Mouse (Mus musculus): ENCODE results near the gene Hs2st1.

GRCm38 (mm10) chr3:144604205-144604604, 34.2 kb upstream of the Hs2st1 start:
- TF ChIP-seq POLR2AphosphoS2 (IDR thresholded peaks at IDR 0.05; ENCODE audit: low read depth, low read length) (no peak), USF2 (conservative IDR thresholded peaks at IDR 0.05; ENCODE audit: low read depth, low read length) (no peak), ELF1 (IDR thresholded peaks at IDR 0.05; ENCODE audit: low read depth, low read length) (no peak), POLR2A (IDR thresholded peaks at IDR 0.05; ENCODE audit: low read depth, low read length) (no peak), CTCF (conservative IDR thresholded peaks at IDR 0.05 in 1 of 2, IDR thresholded peaks at IDR 0.05 in 1 of 2; ENCODE audit: low read depth in 2 of 2, low read length in 2 of 2) (no peak), SMC3 (IDR thresholded peaks at IDR 0.05; ENCODE audit: low read depth, low read length) (no peak), USF1 (IDR thresholded peaks at IDR 0.05; ENCODE audit: low read depth, low read length) (no peak), ZC3H11A (IDR thresholded peaks at IDR 0.05; ENCODE audit: low read depth, low read length) (no peak)

All from CH12.LX (cell line).